Mouse (Mus musculus) A20 (cell line): Measurements from ENCODE around the gene Tmem161a.

Experiments
- DNase-seq: peaks from one replicate; pipeline ENCODE4 v3.0.0-alpha.2; 2011; ENCODE audit warnings: low read depth, low spot score

Gene Tmem161a

DNA sequence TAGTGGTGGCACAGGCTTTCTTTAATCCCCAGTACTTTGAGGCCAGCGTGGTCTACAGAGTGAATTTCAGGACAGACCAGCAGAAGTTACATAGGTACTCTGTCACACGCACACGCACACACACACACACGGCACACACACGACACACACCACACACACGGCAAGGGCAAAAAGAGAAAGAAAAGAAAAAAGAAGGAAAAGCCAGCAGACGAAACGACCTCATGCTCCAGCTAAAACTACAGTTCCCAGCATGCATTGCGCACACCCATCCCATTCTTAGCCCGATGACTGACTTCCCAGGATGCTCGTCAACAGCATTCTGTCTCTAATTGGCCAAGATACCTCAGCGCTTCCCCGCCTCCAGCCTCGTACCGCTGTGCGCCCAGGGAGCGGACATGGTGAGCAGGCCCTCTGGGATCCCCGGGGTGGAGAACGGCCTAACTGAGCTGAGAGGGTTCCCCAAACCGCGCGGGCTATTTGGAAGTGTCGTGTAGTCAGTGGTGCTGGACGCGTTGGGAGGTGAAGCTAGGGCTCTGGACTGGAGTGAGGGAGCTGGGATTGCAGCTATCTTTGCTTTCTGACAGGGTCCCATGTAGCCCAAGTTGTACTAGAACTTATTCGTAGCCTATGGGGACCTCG is at the start of gene Tmem161a:
Tmem161a (plus strand) TSS at position 314 of the 639 bp plus-strand sequence.
- DNase-seq, result peak; percentile 95

DNA sequence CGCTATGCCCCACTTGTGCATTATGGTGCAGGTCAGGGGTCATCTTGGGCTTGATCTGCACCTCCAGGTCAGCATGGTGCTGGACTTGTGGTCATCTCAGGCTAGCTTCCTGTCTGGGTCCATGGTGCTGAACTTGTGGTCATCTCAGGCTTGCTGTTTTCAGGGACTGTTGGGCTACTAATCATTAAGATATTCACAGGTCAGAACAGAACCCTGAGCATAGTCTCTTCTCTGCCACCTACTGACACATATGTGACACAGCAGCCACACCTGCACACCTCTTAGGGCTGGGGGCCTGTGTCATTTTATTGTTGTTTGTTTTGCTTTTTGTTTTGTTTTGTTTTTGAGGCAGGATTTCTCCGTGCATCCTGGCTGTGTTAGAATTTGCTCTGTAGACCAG is 49.3 kb upstream of the Tmem161a start:
- DNase-seq, result peak; percentile 49

DNA sequence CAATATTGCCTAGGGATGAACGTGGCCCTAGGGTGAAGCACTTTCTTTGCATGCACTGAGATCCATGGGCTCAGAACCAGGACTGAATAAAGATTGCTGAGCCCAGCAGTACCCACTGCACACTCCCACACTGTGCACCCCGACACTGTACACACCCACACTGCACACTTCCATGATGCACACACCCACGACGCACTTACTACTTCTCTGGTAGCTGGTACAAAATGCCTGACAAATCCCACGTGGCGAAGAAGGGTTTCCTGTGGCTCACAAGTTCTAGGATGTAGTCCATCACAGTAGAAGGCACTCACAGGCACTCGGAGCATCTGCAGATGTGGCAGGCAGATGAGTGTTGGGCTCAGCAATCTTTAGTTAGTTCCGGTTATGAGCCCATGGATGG is 47.2 kb upstream of the Tmem161a start:
- no peak for DNase-seq

DNA sequence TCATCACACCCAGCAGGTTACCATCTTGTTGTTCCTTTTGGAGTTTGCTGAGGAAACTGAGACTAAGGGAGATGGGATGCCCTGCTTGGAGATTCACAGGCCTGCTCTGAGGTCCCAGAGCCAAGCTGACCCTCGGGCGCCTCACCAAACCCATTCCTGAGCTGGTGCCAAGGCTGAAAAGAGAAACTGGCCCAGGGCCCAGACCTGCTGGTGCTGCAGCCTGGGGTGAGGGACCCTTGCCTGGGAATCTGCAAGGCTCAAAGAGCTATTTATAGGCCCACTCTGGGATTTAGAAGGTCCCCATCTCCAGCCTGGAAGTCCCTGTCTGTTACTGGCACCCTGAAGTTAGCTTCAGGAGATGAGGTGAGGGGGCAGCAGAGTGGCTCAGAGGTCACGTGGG is 43.7 kb upstream of the Tmem161a start:
- no peak for DNase-seq

DNA sequence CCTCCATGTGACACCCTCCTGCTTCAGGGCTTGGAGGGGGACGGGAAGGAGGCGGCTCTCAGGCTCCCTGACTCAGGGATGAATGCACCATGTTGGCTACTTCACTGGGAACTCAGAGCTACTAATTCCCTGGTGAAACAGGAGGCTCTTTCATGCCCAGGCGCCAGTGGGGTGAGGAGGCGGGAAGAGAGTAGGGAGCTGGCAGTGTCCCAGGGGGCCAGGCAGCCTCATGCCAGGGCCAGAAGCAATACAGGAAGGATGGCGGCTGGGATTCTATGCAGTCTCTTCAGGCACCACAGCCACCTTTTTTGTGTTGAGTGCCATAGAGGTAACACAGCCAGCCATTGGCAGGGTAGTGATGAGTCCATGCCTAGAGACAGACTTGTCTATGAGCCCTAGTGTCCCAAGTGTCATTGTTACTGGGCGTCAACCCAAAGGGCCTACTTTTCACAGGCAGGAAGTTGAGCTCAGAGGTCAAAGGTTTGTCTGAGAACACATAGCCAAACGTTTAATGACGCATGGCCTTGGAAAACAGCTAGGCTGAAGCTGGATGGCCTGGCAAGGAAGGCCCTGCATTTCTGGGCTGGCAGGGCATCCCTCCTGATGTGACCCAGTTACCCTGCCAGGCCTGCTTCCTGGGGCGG is 42.7 kb upstream of the Tmem161a start:
- DNase-seq, result no peak

DNA sequence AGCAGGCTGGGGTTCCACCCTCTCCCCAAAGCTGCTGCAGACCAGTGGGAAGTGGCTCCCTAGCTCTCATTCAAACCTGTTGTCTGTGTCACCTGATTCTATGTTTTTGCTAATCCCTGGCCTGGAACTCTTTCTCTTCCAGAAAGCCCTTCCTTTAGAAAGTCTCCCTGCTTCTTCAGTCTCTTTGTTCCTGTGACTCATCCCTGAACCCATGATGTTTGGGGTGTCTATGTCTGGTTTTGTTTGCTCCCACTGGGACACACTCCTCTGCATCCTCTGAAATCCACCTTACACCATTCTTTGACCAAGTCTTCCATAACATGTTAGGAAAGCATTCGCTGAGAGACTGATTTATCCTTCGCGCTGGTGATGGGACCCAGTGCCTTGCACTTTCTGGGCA is 42.1 kb upstream of the Tmem161a start:
- DNase-seq, result no peak

DNA sequence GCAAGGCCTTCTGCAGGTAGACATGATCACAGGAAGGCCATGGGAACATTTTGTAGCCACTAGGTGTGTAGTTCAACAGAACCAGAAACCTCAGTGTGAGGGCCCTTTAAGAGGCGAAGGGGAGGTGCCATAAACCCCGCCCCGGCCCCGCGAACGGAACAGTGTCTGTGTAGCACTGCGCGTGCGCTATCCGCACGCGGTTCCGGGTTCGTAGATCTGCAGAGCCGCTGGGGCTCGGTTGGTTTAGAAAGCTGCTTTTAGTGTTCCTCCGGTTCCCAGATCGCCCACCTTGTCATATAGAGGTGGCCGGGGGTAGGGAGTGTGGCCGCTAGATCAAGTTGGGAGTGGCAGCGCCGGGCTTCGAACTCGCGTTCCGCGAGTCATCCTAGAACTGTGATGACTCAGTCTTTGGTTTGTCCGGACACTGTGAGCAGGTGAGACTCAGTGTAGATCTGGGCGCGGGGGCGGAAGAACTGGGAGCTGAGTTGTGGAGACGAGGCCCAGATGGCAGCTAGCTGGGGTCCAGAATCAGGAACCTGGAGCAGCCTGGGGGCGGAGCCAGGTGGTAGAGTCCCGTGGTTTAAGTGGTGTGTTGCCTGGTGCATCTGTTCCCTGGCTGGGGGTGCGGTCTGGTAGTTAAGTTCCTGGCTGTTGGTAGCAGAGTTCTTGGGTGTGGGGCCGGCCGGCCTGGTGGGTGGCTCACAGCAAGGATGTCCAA is 40.8 kb upstream of the Tmem161a start, which contains the start of gene Nr2c2ap:
Nr2c2ap (plus strand) TSS at position 168 of the 718 bp plus-strand sequence.
- DNase-seq, result peak; percentile 95

DNA sequence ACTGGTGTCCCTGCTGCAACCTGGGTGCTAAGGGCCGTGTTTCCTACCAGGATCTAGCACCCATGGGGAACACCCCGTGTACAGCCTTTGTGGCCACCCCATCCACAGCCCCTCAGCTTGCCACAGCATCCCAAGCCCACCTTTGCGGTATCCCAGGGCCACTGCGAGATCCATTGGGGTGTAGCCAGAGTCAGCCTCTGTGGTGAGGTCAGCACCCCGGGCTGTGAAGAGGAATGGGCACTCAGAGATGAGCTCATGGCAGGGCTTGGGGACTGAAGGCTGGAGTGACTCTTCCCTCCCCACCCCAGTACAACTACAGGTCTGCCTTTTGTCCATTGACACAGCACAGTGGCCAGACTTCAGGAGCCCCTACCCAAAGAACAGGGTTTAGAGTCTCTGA is 38.1 kb upstream of the Tmem161a start:
- no peak for DNase-seq

DNA sequence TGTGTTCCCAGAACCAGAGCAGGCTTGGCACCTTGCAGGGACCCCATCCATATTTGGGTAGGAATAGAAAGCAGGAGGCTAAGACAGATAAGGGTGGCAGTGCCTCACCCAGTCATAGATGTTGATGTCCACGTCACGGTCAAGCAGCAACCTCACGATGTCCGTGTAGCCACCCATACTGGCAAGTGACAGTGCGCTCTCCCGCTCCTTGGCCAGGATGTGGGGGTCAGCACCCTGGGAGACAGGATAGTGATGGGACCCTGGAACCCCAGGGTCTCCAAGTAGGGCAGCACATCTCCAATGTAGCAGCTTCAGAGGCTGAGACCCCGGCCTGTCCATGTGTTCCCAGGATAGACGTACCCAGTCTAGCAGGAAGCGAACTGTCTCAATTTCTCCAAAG is 37.2 kb upstream of the Tmem161a start:
- no peak for DNase-seq

DNA sequence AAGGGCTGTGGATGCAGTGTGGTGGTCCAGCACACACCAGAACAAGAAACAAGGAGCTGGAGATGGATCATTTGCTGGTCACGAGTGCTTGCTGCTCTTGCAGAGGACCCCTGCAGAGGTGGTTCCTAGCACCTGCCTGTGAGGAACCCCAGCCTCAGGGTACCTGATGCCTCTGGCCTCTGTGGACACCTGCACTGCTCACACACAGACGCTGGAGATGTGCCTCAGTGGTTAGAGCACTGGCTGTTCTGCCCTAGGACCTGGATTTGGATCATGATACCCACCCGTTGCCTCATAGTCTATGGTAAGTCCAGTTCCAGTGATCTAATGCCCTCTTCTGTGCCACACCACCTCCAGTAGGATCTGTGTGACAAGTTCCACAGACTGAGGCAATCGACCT is 35.6 kb upstream of the Tmem161a start:
- no peak for DNase-seq

DNA sequence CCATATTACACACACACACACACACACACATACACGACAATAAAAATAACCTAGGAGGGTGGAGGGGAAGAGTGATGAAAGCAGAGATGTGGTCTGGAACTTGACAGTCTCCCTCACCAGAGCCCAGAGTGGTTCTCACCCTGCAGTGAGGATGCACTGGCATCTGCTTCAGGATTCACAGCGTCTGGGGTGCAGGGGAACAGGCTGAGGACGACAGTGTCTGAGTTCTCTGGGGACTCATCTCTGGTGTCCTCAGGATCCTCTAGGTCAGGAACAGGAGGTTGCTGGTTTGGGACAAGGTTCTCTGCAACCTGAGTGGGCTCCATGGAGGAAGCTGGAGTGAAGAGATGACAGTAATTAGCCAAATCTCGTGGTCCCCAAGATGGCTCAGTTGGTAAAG is 34.3 kb upstream of the Tmem161a start:
- DNase-seq, result no peak

DNA sequence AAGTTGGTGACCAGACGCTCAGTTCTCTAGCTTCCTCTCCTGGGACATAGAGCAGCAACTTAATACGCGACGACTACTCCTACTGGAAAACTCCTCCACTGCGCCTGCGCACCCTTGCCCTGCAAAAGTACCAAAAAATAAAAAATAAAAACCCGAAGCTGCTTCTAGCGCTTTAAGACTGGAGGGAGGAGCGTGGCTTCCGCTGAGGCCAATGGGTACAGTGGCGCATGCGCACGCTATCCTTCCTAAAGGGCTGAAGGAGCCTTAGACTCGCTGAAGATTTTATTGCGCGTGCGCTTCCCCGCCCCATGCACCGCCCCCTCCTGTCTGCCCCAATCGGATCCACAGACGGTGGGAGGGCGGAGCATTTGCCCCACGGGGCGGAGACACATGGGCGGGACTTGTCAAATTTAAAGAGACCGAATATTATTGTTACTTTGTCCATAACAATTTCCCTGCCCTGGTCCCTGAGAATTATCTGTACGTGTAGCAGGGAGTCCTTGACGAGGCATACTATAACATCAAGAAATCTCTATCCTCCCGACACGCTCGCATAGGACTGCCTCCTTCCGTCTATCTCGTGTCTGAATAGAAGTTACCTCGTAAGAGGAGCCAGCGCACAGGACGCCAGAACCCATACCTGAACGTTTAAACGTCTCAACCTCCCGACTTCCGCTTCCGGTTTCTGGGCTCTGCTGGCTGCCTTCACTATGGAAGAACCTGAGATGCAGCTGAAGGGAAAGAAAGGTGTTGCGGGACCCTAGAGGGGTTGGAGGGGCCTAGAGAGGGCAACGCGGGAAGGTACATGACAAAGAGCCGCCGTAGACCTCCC is 32.9 kb upstream of the Tmem161a start, which contains the start of the genes Rfxank, Borcs8 and Mef2b:
Rfxank (minus strand) TSS at position 129 of the 832 bp plus-strand sequence.
Borcs8 (plus strand) TSS at position 474 of the 832 bp plus-strand sequence.
Mef2b (plus strand) TSS at position 686 of the 832 bp plus-strand sequence.
- DNase-seq, result peak; percentile 100

DNA sequence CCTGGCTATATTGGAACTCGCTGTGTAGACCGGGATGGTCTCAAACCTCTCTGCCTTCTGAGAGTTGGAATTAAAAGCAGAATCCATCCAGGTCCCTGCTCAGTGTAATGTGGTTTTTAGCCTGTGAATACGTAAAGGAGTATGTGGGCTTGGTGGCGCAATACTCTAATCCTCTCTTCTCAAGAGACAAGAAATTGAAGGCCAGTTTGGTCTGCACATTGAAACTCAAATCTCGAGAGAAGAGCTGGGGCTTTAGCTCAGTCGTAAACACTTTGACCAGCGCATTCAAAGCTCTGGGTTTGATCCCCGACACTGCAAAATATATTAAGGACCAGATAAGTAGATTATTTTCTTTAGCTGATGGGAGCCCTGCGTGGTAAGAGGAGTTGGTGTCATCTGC is 32.2 kb upstream of the Tmem161a start:
- no peak for DNase-seq

DNA sequence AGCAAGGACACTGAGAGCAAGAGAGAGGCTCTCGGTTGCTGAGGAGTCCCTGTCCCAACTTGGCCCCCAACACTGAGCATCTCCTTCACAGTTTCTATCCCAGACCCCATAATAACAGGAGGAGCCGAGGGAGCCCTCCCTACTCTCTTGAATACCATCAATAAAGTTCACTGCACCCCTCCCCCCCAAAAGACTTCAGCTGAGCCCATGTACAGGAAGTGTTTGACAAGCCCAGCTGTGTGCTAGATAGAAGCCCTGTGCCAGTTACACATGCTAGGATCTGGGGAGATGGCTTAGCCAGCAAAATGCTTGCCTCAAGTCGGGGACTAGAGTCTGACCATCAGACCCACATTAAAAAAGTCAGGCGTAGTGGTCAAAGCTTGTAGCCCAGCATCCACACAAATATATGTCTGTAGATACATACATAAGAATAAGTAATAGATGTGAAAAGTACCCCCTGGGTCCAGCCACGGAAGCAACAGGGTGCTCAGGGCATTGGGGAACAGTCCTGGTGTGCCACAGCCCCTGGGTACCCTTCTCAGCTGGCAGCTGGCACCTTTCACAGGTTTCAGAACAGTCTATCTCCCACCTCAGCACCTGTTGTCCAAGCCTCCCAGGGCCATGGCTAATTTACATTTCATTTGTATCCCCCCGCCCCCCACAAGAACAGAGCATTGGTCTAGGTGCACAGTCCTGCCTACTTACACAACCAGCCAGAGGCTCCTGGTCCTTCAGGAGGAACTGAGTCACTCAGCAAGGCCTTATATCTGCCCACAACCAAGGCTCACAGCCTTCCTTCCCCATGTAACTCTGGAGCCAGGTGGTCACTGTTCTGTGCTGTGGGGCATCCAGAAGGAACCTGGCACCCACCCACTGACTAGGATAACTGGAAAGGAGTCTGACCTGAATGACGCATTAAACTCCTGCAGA is 24.2 kb upstream of the Tmem161a start:
- peak; percentile 83 for DNase-seq

DNA sequence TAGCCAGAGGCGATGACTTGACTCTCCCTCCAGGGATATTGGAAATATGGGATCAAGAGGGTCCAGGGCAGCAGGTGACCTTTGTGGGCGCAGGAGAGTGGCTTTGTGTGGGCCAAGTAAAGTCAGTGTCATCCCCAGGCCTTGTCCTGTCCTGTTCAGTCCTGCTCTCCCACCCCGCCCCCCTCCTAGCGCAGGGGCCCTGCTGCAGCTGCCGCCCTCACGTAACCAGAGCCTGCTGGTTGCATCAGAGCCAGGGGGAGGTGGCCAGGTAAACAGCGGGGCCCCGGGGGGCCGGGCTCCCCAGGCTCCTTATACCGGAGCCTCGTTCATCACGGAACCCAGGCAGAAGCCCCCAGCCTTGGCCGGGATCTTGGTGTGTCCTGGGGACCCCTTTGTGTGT is 22.0 kb upstream of the Tmem161a start:
- peak; percentile 96 for DNase-seq

DNA sequence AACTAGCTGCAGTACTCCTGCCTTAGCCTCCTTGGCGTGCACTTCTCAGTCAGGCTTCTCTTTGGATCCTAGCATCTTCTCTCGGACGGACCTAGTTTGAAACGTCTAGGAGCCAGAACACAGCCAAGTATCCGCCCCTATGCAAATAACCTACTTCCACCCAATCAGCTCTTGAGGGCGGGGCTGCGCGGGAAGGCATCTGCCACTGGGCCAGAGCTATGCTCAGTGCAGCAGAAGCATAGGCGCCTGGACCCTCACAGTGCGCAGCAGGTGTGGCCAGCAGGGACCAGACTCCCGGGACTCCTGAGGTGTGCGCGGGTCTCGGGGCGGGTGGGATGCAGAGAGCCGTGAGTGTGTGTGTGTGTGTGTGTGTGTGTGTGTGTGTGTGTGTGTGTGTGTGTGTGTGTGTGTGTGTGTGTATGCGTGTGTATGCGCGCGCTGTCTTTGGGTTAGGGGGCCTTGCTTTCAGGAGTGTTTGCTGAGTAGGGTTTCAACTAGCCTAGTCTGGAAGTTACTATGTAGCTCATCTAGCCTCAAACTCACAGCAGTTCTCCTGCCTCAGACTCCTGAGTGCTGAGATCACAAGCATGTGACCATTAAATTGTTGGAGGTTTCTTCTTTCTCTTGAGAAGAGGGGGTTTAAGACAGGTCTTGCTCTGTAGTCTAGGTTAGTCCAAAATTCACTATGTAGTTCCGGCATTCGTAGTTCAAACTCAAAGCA is 19.5 kb upstream of the Tmem161a start:
- peak; percentile 97 for DNase-seq

DNA sequence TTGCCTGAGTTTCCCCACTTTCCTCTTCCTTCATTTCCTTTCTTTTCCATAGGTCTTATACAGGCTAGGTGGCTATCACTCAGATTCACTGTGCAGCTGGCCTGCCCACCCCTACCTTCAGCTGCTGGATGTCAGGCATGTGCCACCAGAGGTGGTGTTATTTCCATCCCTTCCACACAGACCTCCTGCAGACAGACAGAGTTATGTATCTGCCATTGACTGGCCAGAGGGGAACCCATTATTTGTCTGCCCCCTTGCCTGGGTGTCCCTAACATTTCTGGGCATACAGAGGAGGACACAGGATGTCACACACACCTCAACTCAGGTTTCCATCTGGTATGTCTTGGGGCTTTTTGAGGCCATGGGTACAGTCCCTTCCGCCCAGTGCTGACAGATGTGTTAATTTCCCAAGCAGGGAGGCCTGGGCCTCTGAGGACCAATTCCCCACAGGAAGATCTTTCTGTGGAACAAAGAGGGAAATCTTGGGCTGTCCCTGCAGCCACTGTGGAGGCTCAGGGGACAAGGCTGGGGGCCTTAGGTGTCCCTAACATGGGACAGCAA is 14.8 kb upstream of the Tmem161a start:
- peak; percentile 72 for DNase-seq

DNA sequence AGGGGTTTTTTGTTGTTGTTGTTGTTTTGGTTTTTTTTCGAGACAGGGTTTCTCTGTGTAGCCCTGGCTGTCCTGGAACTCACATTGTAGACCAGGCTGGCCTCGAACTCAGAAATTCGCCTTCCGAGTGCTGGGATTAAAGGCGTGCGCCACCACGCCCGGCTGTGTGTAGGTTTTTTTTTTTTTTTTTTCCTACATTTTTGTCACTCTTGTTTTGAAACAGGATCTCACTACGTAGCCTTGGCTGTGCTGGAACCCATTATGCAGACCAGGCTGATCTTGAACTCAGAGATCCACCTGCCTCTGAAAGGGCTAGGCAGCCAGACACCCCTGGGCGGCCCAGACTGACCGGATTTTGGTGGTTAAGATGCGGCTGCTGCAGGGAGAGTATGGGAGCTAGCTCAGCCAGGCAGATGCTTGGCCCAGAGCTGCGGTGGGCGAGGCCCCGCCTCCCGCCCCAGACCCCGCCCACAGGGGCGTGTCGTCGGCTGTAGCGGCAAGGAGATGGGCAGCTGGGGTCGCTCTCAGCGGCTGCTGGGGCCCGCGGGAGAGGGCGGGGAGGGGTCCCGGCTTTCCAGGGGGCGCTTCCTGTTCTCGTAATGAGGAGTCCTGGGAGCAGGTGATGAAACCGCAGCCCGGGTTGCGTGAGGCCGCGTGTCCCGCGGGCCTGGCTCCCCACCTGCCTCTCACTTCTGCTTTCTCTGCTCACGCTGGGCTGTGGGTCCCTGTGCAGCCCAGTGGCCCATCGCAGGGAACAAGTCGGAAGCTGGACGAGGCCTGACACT is 13.9 kb upstream of the Tmem161a start:
- DNase-seq, result peak; percentile 99

DNA sequence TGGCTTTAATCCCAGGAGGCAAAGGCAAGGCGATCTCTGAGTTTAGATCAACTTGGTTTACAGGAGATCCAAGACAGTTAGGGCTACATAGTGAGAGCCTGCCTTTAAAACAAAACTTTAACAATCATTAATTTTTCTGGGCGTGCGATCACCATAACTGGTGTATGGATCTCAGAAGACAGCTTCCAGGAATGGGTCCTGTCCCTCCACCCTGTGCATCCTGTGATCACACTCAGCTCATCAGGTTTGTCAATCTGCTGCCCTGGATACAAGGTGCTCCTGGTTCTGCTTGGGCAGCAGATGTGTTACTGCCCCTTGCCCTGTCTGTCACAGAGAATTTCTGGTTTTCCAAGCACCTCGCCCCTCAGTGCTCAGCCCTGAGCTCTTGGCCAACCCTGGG is 12.9 kb upstream of the Tmem161a start:
- peak; percentile 77 for DNase-seq
